Mouse (Mus musculus) cortical plate, adult 2 months (tissue): Measurements from ENCODE around the gene Hikeshi.

ENCODE experiments used
- CTCF ChIP-seq: fragments of 200-500 bp; IDR thresholded peaks from 2 replicates; pipeline ENCODE4 v1.5.1; 2011; ENCODE audit warnings: mild to moderate bottlenecking, control low read depth, low read length; ENCODE audit not compliant: insufficient read depth; ENCODE audit errors: extremely low read depth
- POLR2A ChIP-seq: fragments of 200-500 bp; IDR thresholded peaks from 2 replicates; pipeline ENCODE4 v1.6.1; 2011; ENCODE audit warnings: mild to moderate bottlenecking, low read length, control low read depth; ENCODE audit not compliant: insufficient read depth; ENCODE audit errors: extremely low read depth

GRCm38 (mm10) chr7:89908899-89909621 lies 31.9 kb downstream of the Hikeshi start:
- no peak for TF ChIP-seq POLR2A
- TF ChIP-seq CTCF: no peak
